Mouse (Mus musculus) liver, postnatal 0 days (tissue): ENCODE data around the gene Tnf.

ENCODE experiments used
- CTCF ChIP-seq: sonication (generic); IDR thresholded peaks from 2 replicates; pipeline ENCODE4 v1.5.1; 2016; ENCODE audit warnings: antibody characterized with exemption, low read depth
- EP300 ChIP-seq: IDR thresholded peaks from 2 replicates; pipeline ENCODE4 v1.6.1; 2016; ENCODE audit warnings: antibody characterized with exemption, low read depth, mild to moderate bottlenecking

DNA sequence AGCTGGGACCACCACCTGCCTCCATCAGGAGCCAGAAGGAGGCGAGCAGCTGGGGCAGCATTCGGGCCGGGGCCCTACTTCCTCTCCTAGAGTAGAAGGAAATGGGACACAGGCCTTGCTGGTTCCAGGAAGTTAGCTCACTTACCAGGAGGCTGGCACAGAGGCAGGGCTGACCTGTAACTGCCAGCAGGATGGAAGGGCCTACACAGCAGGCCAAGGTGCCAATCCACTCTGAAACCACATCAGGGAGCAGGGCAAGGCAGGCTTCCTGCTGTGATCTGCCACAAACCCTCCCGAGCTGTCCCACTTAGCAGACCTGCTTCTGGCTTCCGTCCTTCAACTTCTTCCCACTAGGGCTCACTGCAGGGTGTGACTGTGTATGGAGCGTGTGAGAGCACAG lies 20.5 kb upstream of the Tnf start:
- TF ChIP-seq EP300 (no peak), CTCF (no peak)
